Mouse (Mus musculus) heart, postnatal 0 days (tissue): Measurements from ENCODE around the gene Gm12830.

Experiments used
- CTCF ChIP-seq: IDR thresholded peaks from 2 replicates; pipeline ENCODE4 v1.5.1; 2016; ENCODE audit warnings: antibody characterized with exemption, control low read depth, low read depth
- EP300 ChIP-seq: IDR thresholded peaks from 2 replicates; pipeline ENCODE4 v1.6.1; 2016; ENCODE audit warnings: antibody characterized with exemption, low read depth

DNA sequence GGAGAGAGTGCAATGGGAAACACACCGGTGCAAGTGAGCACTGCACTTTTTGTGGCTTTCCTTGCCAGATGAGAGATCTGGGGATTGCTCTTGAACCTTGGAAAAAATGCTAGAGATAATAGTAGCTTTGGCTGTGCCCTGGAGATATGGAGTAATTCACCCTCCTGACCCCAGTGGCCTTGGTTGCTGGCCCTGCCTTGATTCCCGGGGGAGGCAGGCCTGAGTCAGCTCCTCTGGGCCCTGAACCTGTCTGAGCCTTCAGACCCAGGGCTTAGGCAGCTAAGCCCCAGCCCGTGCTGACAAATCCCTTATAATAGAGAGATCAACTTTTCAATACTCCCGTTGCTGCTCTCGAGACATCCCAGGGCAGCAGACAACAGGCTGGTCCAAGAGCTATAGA, 36.9 kb downstream of the Gm12830 start:
- TF ChIP-seq EP300 (no peak), CTCF (no peak)
